In genomic region chr4:138272011-138272997, GRCm38 (mm10) we compare ENCODE assay signal across 8 mouse cellular contexts. TPM values are rescaled to one million over a fixed set of nuclear protein-coding genes. Genes with fewer than 3 reads are reported as not detected.
DNase-seq lines count a peak whose midpoint lies in the region; ATAC-seq lines count a peak whose summit lies in the region.

No protein-coding gene starts in this region.

- H3K4me3 ChIP-seq in liver, embryonic 12.5 days = no peak overlapping the region
- H3K4me3 ChIP-seq in liver, embryonic 11.5 days (ENCODE audit: low read depth, low read length) = no peak overlapping the region

- no peaks in the 10 kb centered on the region for H3K9me3 ChIP-seq in liver, embryonic 12.5 days (replicated peaks)
- H3K9me3 ChIP-seq in liver, embryonic 11.5 days (ENCODE audit: control insufficient read depth, low read length) = no peaks in the 10 kb centered on the region

- no peak overlapping the region for H3K4me2 ChIP-seq in liver, embryonic 12.5 days
- no peak overlapping the region for H3K4me2 ChIP-seq in liver, embryonic 11.5 days

- no peaks in the 10 kb centered on the region for H3K4me1 ChIP-seq in liver, embryonic 12.5 days
- no peaks in the 10 kb centered on the region for H3K4me1 ChIP-seq in liver, embryonic 11.5 days (replicated peaks; ENCODE audit: control insufficient read depth, insufficient read depth, low read length)

- 61% methylated on average over 14 of the region's 14 CpGs for WGBS in liver, embryonic 12.5 days (ENCODE audit: insufficient replicate concordance)
- WGBS in liver, embryonic 11.5 days = 67% methylated on average over 14 of the region's 14 CpGs

- H3K27ac ChIP-seq in liver, embryonic 12.5 days = no peak overlapping the region
- H3K27ac ChIP-seq in liver, embryonic 11.5 days (ENCODE audit: low read depth, low read length) = no peak overlapping the region

- H3K27me3 ChIP-seq in liver, embryonic 12.5 days (replicated peaks) = peaks cover 18% of the 10 kb centered on the region
- no peaks in the 10 kb centered on the region; the same call in 1 of the 2 replicates for H3K27me3 ChIP-seq in liver, embryonic 11.5 days (replicated peaks; ENCODE audit: control insufficient read depth, insufficient read depth, low read length)

- DNase-seq in liver, embryonic 11.5 days (ENCODE audit: low spot score) = no peak
- peak; percentile 18 to 25 for DNase-seq in heart, adult 9 months (ENCODE audit: low spot score in 2 of 2)
- peak; percentile 28 to 39 for DNase-seq in layer of hippocampus, postnatal 10 days (ENCODE audit: low spot score in 2 of 2)
- peak; percentile 69 to 83 for DNase-seq in right cerebral cortex, postnatal 10 days (ENCODE audit: low spot score in 2 of 2)
- DNase-seq in adrenal gland, adult 2 months = no peak
- no peak for DNase-seq in retina, embryonic 14.5 days (ENCODE audit: low spot score)

- 0 out of 2 replicates have a peak, but pooled peaks have one; percentile 18 for ATAC-seq in liver, embryonic 12.5 days
- no peak for ATAC-seq in liver, embryonic 11.5 days (replicated peaks; ENCODE audit: low FRiP score)
- ATAC-seq in cerebellum, adult (ENCODE audit: insufficient number of reproducible peaks, low FRiP score, low TSS enrichment) = no peak

- H3K36me3 ChIP-seq in liver, embryonic 12.5 days = no peaks in the 10 kb centered on the region
- H3K36me3 ChIP-seq in liver, embryonic 11.5 days (ENCODE audit: control insufficient read depth, insufficient read depth, low read length) = no peaks in the 10 kb centered on the region

- H3K9ac ChIP-seq in liver, embryonic 12.5 days = no peak overlapping the region
- no peak overlapping the region for H3K9ac ChIP-seq in liver, embryonic 11.5 days (ENCODE audit: low read depth, low read length)

RNA-seq across cellular contexts. Expression of gene Kif17, which starts 22.1 kb away (rescaled TPM):
- 0.26 and 0.37 TPM in 2 replicates for polyA plus RNA-seq in liver, embryonic 12.5 days (2016; fragmentation: Nextera tagmentation; extraction: Ambion mirVana)
- polyA plus RNA-seq in liver, embryonic 11.5 days (2014; fragmentation: Nextera tagmentation; extraction: Ambion mirVana) = 0.34 and 0.58 TPM in 2 replicates
- 10 to 100 TPM; 12.5 to 12.7 TPM for total RNA-seq in layer of hippocampus, postnatal 10 days (2021)
- 1 to 10 TPM; 2.7 to 2.8 TPM for total RNA-seq in adrenal gland, adult 2 months (2021)
- polyA plus RNA-seq in adrenal gland, adult 2 months (2012; rRNA removed) = 4.0 and 4.3 TPM in 2 replicates

RNA-seq across cellular contexts. Expression of gene Sh2d5, which starts 22.1 kb away (rescaled TPM):
- 0.61 and 0.87 TPM in 2 replicates for polyA plus RNA-seq in liver, embryonic 12.5 days (2016; fragmentation: Nextera tagmentation; extraction: Ambion mirVana)
- 0.81 and 0.99 TPM in 2 replicates for polyA plus RNA-seq in liver, embryonic 11.5 days (2014; fragmentation: Nextera tagmentation; extraction: Ambion mirVana)
- total RNA-seq in layer of hippocampus, postnatal 10 days (2021) = 10 to 100 TPM; 19.1 to 21.5 TPM
- total RNA-seq in adrenal gland, adult 2 months (2021) = 1 to 10 TPM; 1.8 to 2.0 TPM
- 3.4 and 3.7 TPM in 2 replicates for polyA plus RNA-seq in adrenal gland, adult 2 months (2012; rRNA removed)

RNA-seq across cellular contexts. Expression of gene Ddost, which starts 32.2 kb away (rescaled TPM):
- polyA plus RNA-seq in liver, embryonic 12.5 days (2016; fragmentation: Nextera tagmentation; extraction: Ambion mirVana) = 206 and 212 TPM in 2 replicates
- 276 and 295 TPM in 2 replicates for polyA plus RNA-seq in liver, embryonic 11.5 days (2014; fragmentation: Nextera tagmentation; extraction: Ambion mirVana)
- total RNA-seq in layer of hippocampus, postnatal 10 days (2021) = 100 to 1,000 TPM; 106 to 108 TPM
- total RNA-seq in adrenal gland, adult 2 months (2021) = 100 to 1,000 TPM; 116 to 131 TPM
- 320 and 326 TPM in 2 replicates for polyA plus RNA-seq in adrenal gland, adult 2 months (2012; rRNA removed)

RNA-seq across cellular contexts. Expression of gene Pink1, which starts 53.8 kb away (rescaled TPM):
- polyA plus RNA-seq in liver, embryonic 12.5 days (2016; fragmentation: Nextera tagmentation; extraction: Ambion mirVana) = 28.8 and 30.2 TPM in 2 replicates
- 15.6 and 17.0 TPM in 2 replicates for polyA plus RNA-seq in liver, embryonic 11.5 days (2014; fragmentation: Nextera tagmentation; extraction: Ambion mirVana)
- total RNA-seq in layer of hippocampus, postnatal 10 days (2021) = 100 to 1,000 TPM; 128 to 131 TPM
- 100 to 1,000 TPM; 145 to 180 TPM for total RNA-seq in adrenal gland, adult 2 months (2021)
- polyA plus RNA-seq in adrenal gland, adult 2 months (2012; rRNA removed) = 371 and 378 TPM in 2 replicates

RNA-seq across cellular contexts. Expression of gene Hp1bp3, which starts 56.2 kb away (rescaled TPM):
- 48.2 and 50.1 TPM in 2 replicates for polyA plus RNA-seq in liver, embryonic 12.5 days (2016; fragmentation: Nextera tagmentation; extraction: Ambion mirVana)
- 78.3 and 80.4 TPM in 2 replicates for polyA plus RNA-seq in liver, embryonic 11.5 days (2014; fragmentation: Nextera tagmentation; extraction: Ambion mirVana)
- 100 to 1,000 TPM; 158 to 161 TPM for total RNA-seq in layer of hippocampus, postnatal 10 days (2021)
- 100 to 1,000 TPM; 202 to 222 TPM for total RNA-seq in adrenal gland, adult 2 months (2021)
- polyA plus RNA-seq in adrenal gland, adult 2 months (2012; rRNA removed) = 40.0 and 49.8 TPM in 2 replicates

Comparison
In these comparisons a context has a peak if more than half of its experiments do, and no peak if none do; other contexts are left out.
1. DNase-seq: peak in heart, adult 9 months (2 of 2), layer of hippocampus, postnatal 10 days (2 of 2) and right cerebral cortex, postnatal 10 days (2 of 2); none in liver, embryonic 11.5 days (single experiment), adrenal gland, adult 2 months (single experiment) and retina, embryonic 14.5 days (single experiment).